Mouse (Mus musculus): ENCODE measurements around the gene Lrp1.

Gene Lrp1

DNA sequence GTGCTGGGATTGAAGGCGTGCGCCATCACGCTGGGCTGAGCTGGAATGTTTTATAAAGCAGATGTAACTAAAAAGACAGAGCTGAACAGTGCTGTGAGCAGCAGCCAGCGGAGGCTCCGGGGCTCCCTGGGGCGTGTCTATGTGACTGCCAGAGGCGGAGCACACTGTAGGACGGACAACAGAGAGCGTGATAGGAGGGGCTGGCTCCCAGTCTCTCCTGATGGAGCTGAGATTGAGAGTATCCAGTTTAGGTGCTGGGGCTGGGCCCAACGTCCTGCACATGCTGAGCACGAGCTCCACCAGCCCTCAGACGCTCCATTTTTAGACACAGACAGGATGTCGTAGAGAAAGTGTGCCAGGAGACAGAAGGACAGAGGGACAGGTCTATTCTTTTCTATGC is 56.6 kb downstream of the Lrp1 start:
- no peak for DNase-seq (ENCODE audit: extremely low read depth, low read depth, low spot score)

- no peak for DNase-seq (ENCODE audit: extremely low read depth, low read depth, low spot score)
Measured at GRCm38 (mm10) chr10:127563840-127564239, 57.1 kb downstream of the Lrp1 start.

GRCm38 (mm10) chr10:127561145-127561544 is 59.8 kb downstream of the Lrp1 start:
- DNase-seq (ENCODE audit: extremely low read depth, low read depth, low spot score): no peak

DNA sequence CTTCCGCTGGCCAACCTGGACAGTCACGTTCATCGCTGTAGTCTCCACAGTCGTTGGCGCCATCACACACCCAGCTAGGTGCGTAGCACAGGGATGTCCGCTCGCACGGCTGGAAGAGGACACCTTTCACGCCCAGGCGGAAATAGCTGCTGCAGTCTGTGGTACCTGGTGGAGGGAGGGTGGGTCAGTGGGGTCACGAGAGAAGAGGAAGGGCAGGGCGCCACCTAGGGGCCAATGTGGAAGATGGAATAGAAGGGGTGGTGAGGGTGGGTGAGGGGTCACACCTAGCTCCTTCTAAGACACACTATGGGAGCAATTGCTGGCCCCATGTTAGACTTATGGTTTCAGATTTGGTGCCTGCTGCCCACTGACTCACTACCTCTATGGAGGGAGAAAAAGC is 63.6 kb downstream of the Lrp1 start:
- DNase-seq (ENCODE audit: extremely low read depth, low read depth, low spot score): no peak

- no peak for DNase-seq (ENCODE audit: extremely low read depth, low read depth, low spot score)
Measured at GRCm38 (mm10) chr10:127555703-127556102, 65.2 kb downstream of the Lrp1 start.

GRCm38 (mm10) chr10:127549892-127550291 is 71.1 kb downstream of the Lrp1 start:
- no peak for DNase-seq (ENCODE audit: extremely low read depth, low read depth, low spot score)

GRCm38 (mm10) chr10:127548236-127548635 is 72.7 kb downstream of the Lrp1 start:
- no peak for DNase-seq (ENCODE audit: extremely low read depth, low read depth, low spot score)

DNA sequence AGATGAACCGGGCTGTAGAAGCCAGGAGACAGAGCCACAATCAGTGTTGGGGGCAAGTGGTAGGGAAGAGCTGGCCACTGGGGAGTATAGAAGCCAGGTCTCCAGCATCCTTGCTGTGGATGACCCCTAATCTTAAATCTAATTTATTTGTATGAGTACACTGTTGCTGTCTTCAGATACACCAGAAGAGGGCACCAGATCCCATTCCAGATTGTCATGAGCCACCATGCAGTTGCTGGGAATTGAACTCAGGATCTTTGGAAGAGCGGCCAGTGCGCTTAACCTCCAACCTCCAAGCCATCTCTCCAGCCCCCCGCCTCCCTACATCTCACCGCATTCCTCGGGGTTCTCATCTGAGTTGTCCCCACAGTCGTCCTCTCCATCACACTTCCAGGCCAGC is 74.4 kb downstream of the Lrp1 start:
- no peak for DNase-seq (ENCODE audit: extremely low read depth, low read depth, low spot score)

DNA sequence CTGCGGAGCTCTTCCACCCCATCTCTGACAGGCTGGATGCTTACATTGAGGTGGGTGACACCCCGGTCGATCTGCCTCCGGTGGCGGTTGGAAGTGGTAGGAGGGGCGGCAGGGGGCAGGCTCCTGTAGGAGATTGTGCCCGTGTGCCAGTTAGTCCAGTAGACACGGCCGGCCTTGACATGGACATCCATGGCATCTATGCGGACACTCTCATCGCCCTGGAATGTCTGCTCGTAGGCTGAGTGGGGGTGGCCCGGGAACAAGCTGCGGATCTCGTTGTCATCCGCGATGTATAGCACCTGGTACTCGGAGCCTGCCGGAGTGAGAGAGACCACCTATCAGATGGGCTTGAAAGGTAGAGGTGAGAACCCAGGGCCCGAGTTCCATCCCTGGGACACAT is 76.6 kb downstream of the Lrp1 start:
- no peak for DNase-seq (ENCODE audit: extremely low read depth, low read depth, low spot score)

GRCm38 (mm10) chr10:127543916-127544315 is 77.0 kb downstream of the Lrp1 start:
- peak; percentile 26 for DNase-seq (ENCODE audit: extremely low read depth, low read depth, low spot score)

DNA sequence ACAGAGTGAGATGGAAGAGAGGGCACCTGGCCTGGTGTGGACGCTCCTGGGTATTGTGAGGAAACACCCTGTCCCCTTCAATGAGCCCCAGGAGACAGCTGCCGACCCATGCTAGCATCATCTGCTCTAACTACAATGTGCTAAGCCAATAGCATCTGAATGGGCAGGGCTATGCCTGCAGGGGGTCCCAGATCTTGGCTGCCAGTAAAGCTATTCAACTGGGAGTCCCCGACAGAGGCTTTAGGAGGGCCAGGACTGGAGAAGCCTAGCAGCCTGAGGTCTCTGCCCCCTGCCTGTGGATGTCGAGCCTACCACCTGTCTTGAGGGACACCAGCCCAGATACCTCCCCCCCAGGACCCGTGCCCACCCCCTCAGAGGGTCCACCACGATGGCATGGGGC is 78.2 kb downstream of the Lrp1 start:
- DNase-seq (ENCODE audit: extremely low read depth, low read depth, low spot score): no peak

DNA sequence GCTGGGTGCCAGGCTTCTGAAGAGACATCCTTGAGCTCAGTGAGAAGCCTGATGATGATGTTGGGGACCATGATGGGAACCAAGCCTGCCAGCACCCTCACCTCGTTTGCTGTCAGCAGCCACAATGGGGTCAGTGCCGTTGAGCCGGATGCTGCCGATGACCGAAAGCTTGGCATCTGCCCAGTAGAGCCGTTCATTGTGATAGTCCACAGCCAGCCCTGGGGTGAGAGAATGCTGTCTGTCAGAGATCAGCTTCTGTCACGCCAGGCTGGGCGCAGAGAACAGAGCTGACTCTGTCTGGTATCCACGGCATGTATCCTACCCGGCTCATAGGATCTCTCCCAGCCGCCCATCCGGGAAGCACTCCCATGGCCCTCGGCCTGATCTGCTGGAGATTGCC is 78.9 kb downstream of the Lrp1 start:
- DNase-seq (ENCODE audit: extremely low read depth, low read depth, low spot score): no peak

DNA sequence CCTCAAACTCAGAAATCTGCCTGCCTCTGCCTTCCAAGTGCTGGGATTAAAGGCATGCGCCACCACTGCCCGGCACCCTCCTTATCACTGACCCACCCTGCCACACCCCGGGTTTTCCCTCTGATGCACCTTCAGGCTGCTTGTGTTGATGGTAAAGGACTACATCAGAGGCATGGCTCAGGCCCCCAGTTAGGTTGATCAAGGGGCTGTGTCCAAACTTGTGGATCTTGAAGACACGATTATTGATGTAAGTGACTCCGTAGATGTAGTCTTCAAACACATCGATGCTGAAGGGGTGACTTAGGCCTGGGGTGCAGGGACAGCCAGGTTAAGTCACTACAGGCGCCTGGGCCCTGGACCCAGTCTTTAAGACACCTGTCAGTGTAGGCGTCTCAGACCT is 79.4 kb downstream of the Lrp1 start:
- DNase-seq (ENCODE audit: extremely low read depth, low read depth, low spot score): no peak

DNA sequence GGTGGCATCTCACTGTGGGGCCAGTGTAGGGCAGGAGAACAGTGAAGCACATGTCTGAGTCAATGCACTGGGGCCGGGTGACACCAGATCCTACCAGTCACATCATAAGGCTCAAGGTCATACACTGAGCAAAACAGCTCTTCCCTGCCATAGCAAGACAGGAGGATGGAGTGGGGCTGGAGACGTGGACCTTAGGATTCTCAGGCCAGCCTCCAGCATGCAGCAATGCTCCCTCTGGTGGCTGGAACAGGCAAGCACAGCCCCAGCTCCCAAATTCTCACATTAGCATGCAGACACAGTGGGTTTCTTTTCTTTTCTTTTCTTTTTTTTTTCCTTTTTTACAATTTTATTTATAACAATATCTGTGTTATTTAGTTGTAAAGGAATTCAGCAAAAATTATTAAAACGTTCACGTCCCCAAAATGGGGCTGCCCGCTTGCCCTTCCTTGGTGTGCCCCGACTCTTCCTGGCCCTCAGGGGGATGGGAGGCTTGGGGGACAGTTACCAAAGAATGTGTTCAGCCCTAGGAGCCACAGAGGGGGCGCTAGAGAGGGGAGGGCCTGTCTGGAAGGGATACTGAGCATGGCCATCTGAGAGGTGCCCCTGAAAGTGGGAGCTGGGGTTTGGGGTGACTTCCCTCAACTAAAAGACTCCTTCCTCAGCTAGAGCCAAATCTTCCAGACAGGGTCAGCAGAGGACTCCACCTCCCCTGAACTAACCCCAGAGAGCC is 82.9 kb downstream of the Lrp1 start:
- DNase-seq (ENCODE audit: extremely low read depth, low read depth, low spot score): no peak

DNA sequence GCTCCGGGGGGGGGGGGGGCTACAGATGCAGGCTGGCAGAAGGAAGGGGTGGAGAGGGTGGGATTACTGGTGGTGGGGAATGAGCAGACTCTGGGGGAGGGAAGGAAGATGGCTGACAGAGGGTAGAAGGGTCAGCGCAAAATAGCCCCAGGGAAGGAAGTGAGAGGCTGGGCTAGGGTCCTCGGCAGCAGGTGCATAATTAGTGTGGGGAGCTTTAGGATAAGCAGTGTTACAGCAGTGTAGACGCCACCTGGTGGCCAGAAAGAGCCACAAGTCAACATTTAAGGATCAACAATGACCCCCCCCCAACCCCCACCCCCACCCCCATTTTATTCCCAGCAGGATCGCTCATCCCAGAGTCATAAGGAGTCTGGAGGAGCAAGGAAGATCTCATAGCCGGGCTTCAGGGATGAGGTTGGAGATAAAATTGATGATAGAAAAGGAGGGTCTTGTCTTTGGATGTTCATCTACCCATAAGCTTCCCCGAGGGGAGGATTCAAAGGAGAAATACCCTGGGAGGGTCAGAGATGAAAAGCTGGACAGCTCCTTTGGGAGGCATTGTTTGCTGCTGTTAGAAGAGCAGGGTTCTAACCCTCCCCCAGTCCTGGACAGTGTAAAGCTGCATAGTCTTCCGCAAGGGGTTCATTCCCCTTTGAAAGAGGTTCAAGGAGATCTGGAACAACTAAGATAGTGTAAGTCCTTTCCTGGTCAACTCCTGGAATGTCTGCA is 84.2 kb downstream of the Lrp1 start:
- DNase-seq (ENCODE audit: extremely low read depth, low read depth, low spot score): no peak

DNA sequence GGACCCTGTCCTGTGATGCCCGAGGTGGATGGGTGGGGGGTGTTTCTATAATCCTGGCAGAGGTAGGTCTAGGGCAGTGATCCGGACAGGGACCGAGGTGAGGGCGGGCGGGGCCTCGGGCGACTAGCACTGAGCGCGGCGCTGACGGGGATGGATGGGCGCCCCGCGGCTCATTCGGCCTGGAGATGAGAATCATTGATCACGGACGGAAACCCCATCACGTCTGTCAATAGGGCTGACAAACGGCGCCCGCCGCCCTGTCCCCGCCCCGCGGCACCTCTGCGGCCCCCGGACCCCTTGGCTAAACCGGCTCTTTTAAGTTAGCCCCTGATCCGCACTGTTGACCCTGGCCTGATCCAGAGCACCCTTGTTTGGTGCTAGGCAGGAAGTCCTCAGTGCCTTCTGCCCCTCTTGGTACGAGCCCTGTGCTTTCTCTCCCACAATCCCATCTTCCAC is 86.0 kb downstream of the Lrp1 start:
- no peak for DNase-seq (ENCODE audit: extremely low read depth, low read depth, low spot score)

- no peak for DNase-seq (ENCODE audit: extremely low read depth, low read depth, low spot score)
Measured at GRCm38 (mm10) chr10:127534036-127534928, 86.7 kb downstream of the Lrp1 start, which contains the start of gene Nxph4. Gene Nxph4, minus strand, starts transcription at chr10:127534559.

DNA sequence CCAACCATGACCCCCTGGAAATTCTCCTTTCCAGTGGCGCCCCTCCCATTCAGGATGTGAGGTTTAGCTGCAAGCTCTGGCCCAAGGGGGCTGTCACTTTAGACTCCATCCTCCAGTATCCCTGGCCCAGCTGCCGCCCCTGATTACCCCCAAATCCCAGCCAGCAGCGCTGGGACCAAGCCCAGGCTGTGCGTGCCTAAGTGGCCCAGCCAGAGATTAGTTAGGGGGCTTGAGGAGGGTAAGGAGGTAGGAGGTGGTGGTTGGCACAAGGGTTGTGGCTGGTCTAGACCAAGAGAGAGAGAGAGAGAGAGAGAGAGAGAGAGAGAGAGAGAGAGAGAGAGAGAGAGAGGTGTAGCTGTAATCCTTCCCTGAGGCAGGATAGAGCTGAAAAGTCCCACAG is 89.4 kb downstream of the Lrp1 start:
- no peak for DNase-seq (ENCODE audit: extremely low read depth, low read depth, low spot score)

DNA sequence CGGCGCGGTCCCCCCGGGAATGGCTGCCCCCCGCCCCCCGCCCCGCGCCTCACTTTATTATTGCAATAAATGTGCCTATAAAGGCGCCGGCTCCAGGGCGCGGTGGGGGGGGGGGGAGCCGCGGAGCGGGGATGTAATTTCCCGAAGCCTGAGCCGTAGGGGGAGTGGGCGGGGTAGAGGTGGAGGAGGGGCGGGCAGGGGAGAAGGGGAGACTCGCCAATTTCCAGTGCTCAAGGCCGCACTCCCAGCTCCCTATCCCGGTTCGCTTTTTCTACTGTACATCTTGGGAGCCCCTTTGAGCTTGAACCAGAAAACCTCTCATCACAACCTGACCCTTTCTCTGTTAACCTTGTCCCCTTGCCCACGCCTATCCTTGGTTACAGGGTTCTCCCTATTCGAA is 90.0 kb downstream of the Lrp1 start:
- no peak for DNase-seq (ENCODE audit: extremely low read depth, low read depth, low spot score)

DNA sequence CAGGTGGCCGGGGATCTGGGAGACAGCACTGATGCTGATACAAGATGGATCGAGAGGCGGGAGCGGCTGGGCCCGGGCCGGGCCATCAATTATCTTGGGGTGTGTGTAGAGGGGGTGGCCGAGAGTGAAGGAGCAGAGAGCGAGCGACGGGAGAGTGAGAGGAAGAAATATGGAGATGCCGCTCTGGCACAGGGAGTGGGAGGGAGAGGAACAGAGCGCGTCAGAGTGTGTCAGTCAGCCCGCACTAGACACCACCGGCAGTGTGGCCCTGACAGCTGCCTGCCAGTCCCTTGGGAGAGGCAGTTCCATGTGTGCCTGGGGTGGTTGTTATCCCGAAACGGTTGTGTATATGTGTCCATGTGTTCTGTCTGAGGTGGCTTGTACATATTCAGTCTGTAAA is 93.5 kb downstream of the Lrp1 start:
- DNase-seq (ENCODE audit: extremely low read depth, low read depth, low spot score): no peak

- no peak for DNase-seq (ENCODE audit: extremely low read depth, low read depth, low spot score)
Measured at GRCm38 (mm10) chr10:127526681-127527080, 94.3 kb downstream of the Lrp1 start.

DNA sequence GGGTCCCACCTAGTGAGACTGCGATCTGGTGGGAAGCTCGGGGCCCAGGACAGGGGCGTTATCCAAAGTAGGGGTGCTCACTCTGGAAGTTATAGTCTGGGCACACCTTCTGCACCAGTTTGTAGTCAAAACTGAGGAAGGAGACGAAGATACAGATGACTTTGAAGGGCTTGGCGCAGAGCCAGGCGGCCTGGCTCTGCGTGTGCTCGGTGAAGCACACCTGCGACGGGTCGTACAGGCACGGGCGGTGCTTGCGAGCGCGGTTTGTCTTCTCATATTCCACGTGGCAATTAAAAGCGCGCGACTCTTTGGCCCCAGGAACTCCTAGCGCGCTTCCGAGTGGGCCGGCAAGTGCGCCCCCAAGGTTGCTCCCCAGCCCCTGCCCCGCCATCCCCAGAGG is 94.9 kb downstream of the Lrp1 start:
- no peak for DNase-seq (ENCODE audit: extremely low read depth, low read depth, low spot score)

All from fat pad, adult 2 months (tissue).